Mouse (Mus musculus): ENCODE results near the gene Actl6b.

The Actl6b gene

DNA sequence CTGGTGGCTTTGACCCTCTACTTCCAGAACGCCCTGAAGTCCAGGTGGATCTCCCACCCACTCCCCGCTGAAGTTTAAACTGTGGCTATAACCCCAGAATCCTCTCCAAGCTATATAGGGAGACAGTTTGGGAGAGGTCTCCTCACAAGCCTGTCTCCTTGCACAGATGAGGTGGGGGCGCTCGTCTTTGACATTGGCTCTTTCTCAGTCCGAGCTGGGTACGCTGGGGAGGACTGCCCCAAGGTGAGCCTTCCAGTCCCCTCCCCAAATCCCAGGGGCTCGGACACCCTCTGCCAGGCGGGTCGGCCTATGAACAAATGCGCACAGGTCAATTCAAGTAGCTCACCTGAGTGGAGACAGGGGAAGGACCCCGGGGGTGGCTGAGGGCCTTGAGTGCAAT lies 581 bp downstream of the Actl6b start:
- DNase-seq (ENCODE audit: extremely low spot score, low spot score) = no peak

DNA sequence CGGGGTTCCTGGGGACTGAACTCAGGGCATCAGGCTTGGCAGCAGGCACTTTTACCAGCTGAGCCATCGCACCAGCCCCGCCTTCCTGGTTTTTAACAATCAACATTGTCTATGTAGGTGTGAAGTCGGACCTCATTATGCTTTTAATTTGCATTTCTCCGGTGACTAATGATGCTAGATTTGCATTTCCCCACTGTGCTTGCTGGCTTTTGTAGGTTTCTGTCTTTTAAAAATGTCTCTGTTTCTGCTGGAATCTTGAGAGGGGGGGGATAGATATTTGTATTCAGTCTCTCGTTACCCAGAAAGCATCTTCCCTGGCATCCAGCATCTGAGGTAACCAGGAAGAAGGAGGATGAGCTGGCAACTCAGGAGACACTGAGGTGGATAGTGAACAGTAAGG lies 8.2 kb downstream of the Actl6b start:
- DNase-seq (ENCODE audit: extremely low spot score, low spot score) = no peak

GRCm38 (mm10) chr5:137562965-137563364 lies 9.6 kb downstream of the Actl6b start:
- no peak for DNase-seq (ENCODE audit: extremely low spot score, low spot score)

DNA sequence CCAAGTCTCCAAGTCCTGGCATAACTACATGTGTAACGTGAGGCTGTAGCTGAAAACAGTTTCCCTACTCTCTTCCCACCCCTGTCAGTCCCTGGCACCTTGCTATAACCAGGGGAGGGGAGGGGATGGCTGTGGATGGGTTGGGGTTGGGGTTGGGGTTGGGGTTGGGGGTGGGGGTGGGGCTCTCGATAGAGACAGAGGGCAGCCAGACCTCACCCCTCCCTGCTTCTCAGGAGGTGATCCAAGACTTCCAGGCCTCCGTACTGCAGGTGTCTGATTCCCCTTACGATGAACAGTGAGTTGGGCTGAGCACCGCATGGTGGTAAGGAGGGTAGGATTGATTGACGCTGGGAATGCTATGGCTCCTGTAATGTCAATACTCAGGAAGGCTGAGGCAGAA lies 12.4 kb downstream of the Actl6b start:
- DNase-seq (ENCODE audit: extremely low spot score, low spot score) = no peak

- DNase-seq (ENCODE audit: extremely low spot score, low spot score) = no peak
Measured at GRCm38 (mm10) chr5:137566416-137566815, 13.1 kb downstream of the Actl6b start.

DNA sequence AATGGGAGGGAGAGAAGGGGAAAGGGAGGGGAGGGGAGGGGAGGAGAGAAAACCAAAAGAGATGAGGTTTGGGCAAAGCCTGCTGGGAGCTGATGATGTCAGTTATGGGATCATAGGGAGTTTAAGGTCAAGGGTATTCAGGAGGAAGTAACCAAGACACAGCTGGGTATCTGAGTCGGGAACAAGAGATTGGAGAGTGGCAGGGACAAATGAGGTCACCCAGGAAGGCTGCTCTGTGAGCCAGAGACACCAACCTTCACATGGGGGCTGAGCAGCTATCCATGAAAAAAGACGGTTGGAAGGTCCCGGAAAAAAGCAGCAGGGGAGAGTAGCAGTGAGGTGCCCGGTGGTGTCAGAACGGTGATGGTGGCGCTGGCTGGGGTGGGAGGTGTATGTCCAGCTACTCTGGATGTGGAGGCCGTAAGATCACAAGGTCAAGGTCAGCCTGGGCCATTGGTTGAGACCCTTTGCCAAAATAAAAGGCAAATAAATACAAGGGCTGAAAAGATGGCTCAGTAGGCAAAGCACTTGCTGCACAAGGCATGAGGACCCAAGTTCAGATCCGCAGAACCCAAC lies 15.0 kb downstream of the Actl6b start:
- no peak for DNase-seq (ENCODE audit: extremely low spot score, low spot score)

DNA sequence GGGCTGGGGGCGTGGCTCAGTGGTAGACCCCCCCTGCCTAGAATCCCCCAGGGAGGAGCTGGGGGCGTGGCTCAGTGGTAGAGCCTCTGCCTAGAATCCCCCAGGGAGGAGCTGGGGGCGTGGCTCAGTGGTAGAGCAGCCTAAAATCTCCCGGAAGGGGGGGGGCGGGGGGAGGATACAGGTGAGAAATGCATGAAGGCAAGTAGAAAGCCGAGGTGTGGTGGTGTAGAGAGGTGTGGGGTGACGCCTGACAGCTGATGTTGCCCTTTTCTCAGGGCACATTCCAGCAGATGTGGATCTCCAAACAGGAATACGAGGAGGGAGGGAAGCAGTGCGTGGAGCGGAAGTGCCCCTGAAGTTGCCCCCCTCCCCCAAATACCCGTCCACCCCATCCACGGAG lies 15.7 kb downstream of the Actl6b start:
- no peak for DNase-seq (ENCODE audit: extremely low spot score, low spot score)

DNA sequence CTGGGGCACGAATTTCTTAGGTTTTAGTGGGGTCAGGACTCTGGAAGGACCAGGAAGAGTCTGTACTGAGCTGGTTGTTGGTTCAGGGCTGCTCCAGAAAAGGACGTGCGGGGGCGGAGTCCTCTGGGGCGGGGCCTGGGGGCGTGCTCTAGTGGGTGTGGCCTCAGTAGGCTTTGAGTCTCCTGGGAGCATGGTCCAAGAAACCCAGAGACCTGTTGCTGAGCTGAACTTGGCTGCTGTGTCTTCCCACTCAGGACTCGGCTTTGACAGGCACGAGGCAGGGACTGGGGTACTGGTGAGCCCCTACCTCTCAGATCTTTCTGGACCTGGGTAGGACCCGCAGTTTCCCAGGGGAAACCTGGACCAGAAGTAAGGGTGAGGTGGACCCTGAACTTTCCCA lies 16.3 kb downstream of the Actl6b start, which contains the start of gene Tfr2:
Gene Tfr2 (plus strand): TSS at position 176 of the 400 bp plus-strand sequence.
- DNase-seq (ENCODE audit: extremely low spot score, low spot score) = no peak

DNA sequence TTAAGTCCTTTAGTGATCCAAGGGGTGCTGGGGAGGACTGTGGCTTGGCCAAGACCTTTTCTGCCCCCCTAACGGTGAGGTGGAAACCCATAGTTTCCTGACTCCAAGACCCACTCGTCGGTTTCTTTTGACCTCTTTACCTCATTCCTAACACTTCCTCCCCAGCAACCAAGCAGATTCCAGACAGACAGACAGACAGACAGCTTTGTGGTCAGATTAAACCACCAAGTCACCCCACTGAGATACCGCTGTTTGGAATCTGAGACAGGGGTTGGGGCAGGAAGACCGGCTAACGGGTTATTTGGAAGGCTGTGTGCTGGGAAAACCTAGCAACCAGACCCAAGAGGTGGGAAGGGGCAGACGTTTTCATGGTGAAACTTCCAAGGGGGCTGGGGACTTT lies 16.9 kb downstream of the Actl6b start:
- no peak for DNase-seq (ENCODE audit: extremely low spot score, low spot score)

DNA sequence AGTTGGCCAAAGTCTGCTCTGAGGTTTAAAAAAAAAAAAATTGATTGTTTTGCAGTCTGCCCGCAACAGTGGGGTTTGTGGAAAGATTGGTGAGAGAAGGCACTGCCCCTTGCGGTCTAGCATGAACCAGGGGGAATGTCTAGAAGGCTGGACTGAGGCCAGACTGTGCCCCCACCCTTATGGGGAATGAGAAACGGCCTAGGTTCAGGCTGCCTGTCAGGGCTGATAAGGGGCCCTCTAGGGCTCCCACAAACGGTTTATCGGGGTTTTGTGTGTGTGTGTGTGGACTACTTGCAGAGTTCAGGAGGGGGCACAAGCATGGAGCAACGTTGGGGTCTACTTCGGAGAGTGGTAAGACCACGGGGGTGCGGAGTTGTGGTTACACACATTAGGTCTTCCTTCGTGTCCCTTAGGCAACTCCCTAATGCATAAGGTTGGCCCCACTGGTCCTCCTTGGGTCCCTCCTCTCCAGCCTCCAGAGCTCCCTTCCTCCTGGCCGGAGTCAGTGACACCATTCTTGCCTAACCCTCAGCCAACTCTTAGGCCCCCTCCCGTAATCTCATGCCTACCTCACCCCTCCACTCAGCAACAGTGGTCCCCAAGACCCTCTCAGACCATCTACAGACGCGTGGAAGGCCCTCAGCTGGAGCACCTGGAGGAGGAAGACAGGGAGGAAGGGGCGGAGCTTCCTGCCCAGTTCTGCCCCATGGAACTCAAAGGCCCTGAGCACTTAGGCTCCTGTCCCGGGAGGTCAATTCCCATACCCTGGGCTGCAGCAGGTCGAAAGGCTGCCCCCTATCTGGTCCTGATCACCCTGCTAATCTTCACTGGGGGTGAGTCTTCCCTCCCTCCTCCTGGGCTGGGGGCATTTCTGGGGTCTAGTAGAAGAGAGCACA lies 17.6 kb downstream of the Actl6b start:
- no peak for DNase-seq (ENCODE audit: extremely low spot score, low spot score)

DNA sequence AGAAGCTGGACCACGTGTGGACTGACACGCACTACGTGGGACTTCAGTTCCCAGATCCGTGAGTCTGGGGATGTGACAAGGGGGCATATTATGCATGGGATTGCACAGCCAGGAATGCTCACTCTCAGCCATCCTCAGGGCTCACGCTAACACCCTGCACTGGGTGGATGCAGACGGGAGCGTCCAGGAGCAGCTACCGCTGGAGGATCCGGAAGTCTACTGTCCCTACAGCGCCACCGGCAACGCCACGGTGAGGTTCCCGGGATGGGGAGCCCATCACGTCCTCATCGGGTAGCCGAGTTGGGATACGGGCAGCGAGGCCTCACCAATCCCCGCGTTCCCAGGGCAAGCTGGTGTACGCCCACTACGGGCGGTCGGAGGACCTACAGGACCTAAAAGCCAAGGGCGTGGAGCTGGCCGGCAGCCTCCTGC lies 21.2 kb downstream of the Actl6b start:
- peak; percentile 47 for DNase-seq (ENCODE audit: extremely low spot score, low spot score)

DNA sequence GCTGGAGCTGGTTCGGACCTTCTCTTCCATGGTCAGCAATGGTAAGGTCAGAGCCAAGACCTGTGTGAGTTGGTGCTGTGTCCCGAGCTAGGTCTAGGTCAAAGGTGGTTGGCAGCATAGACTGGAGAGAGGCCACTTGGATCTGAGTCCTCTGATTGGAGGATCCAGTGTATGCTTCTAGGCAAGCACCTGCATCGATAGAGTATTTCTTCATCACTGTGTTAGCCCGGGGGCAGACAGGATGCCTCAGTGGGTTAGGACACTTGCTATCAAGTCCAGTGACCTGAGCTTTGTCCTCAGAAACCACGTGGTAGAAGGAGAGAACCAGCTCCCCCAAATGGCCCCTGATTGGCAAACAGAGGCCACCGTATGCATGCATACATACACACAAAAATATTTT lies 26.9 kb downstream of the Actl6b start:
- no peak for DNase-seq (ENCODE audit: extremely low spot score, low spot score)

DNA sequence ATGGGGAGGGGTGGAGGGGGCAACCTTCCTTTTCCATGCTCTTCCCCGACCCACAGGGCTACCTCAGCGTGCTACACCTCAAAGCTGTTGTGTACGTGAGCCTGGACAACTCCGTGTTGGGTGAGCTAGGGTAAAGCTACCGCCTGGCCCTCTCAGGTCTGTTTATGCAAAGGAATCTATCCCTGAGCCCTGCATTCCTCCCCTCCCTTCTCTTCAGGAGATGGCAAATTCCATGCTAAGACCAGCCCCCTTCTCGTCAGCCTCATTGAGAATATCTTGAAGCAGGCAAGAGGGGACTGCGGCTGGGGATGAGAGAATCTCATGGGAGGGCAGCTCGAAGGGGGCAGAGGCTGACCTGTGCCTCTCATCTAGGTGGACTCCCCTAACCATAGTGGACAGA lies 29.4 kb downstream of the Actl6b start:
- DNase-seq (ENCODE audit: extremely low spot score, low spot score) = no peak

DNA sequence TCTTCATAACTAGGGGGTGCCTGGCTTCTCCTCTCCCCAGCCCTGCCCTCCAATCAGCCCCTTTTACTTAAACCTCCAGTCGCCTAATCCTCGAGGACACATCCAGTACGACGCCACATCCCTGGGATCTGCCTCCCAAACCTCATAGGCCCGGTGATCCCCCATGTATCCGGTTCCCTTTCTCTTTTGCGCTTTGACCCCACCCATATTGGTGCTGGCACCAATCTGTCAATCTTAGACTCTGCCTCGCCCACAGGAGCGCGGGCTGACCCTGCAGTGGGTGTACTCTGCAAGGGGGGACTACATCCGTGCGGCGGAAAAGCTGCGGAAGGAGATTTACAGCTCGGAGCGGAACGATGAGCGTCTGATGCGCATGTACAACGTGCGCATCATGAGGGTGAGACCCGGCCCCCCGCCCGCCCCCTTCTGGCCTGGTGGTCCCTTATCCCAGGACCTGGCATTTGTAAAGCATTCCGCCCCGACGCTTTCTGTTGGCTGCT lies 30.4 kb downstream of the Actl6b start:
- peak; percentile 44 for DNase-seq (ENCODE audit: extremely low spot score, low spot score)

- DNase-seq (ENCODE audit: extremely low spot score, low spot score) = peak; percentile 52
Measured at GRCm38 (mm10) chr5:137584976-137585375, 31.7 kb downstream of the Actl6b start.

DNA sequence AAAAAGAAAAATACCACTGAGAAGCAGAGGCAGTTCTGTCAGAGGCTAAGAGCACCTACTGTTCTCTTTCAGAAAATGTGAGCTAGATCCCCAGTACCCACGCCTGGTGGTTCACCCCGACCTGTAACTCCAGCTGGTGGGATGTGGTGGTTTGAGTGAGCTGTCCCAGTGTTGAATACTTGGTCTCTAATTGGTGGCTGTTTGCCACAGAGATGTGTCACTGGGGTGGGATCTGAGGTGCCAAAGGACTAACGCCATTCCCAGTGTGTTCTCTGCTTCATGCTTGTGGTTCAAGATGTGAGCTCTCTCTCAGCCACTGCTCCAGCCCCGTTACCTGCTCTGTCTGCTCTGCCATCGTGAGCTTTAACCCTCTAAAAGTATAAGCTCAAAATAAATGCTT lies 37.2 kb downstream of the Actl6b start:
- DNase-seq (ENCODE audit: extremely low spot score, low spot score) = no peak

- DNase-seq (ENCODE audit: extremely low spot score, low spot score) = no peak
Measured at GRCm38 (mm10) chr5:137595921-137596320, 42.6 kb downstream of the Actl6b start.

DNA sequence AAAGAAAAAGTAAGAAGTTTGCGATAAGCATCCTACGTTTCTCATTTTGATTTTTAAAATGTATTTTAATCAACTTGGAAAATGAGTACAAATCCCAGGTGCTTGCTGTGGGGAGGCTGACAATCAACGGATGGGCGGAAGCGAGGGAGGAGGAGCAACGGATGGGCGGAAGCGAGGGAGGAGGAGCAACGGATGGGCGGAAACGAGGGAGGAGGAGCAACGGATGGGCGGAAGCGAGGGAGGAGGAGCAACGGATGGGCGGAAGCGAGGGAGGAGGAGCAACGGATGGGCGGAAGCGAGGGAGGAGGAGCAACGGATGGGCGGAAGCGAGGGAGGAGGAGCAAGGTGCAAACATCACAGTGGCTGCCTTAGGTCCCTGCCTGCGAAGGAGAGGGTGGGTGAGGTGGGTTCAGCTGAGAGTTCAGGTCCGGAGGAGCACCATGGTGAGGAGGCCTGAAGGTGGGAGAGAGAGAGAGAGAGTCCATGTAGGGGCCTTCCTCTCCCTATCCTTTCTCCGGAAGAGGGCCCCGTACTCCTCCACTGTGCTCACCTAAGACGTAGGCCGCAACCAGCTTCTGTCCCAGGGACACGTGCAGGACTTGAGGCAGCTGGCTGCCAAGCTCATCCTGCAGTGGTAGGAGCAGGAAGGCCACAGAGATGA lies 43.4 kb downstream of the Actl6b start:
- no peak for DNase-seq (ENCODE audit: extremely low spot score, low spot score)

GRCm38 (mm10) chr5:137597625-137598024 lies 44.3 kb downstream of the Actl6b start:
- no peak for DNase-seq (ENCODE audit: extremely low spot score, low spot score)

DNA sequence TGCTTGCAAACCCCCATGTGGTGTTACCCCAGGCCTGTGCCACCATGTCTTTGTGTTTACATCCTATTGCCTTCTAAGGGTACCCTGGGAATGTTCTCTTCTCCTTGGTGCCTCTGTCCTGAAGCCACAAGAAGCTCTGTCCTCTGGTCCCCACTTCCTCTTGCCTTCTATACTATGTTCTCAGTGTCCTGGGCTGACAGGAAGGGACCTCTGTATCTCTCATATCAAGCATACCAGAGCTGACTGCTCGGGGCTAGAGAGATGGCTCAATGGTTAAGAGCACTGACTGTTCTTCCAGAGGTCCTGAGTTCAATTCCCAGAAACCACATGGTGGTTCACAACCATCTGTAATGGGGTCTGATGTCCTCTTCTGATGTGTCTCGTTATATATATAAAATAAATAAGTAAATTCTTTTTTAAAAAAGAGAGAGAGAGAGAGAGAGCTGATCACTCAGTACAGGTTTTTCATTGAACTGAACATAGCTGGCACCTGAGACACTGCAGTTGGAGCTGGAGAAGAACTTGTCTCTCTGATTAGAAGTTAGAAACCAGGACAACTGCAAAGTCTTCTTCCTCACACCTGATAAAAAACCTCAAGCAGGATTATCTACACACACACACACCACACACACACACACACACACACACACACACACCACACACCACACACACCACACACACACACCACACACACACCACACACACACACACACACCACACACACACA lies 44.9 kb downstream of the Actl6b start:
- no peak for DNase-seq (ENCODE audit: extremely low spot score, low spot score)

DNA sequence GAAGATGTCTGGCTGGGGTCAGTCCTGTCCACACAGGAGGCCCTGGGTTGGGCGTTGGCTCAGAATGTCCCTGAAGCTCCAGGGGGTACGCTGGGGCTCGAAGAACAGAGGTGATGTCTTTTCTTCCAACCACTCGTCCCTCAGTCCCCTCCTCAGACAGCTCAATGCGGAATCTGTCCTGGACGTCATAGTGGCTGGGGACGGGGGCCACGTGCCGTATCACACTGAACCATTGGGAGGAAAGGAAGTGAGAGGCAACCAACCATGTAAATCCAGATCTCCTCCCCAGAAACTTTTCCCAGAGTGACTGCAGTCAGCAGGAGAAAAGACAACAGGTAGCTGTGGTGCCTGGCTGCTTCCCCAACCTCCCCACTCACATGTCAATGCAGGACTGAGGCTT lies 46.3 kb downstream of the Actl6b start:
- no peak for DNase-seq (ENCODE audit: extremely low spot score, low spot score)

DNA sequence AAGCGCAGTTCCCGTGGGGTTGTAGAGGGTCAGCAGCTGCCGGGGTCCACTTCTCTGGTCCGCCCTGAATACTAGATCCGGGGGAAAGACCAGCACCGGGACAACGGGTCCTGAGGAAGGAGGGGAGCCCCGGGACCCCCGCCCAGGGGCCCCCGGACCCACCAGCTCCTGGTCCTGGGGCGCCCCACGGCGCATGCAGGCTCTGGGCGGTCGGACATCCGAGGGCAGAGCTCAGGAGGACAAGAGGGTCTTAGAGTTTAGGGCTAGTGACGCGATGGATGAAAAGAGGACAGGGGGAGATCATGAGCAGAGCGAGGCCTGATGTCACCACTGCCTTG lies 46.9 kb downstream of the Actl6b start:
- DNase-seq (ENCODE audit: extremely low spot score, low spot score) = no peak

Measured in neural tube, embryonic 10.5 days (tissue).